In genomic region chr2:64949210-64949609, GRCm38 (mm10) we compare ENCODE assay signal across 14 mouse cellular contexts.
DNase-seq lines count a peak whose midpoint lies in the region; ATAC-seq and TF ChIP-seq lines count a peak whose summit lies in the region.
"Had no signal": no experiment of that assay in that cellular context is flagged by ENCODE, and none has a peak within 500 bp of the region (broad histone marks: within the 10 kb centered on the region; RNA-seq: fewer than 3 reads in every experiment).

No protein-coding gene starts in this region.

- H3K27ac ChIP-seq in hindbrain, embryonic 13.5 days, result no peak overlapping the region
- no peak overlapping the region for H3K27ac ChIP-seq in hindbrain, embryonic 10.5 days
- H3K27ac ChIP-seq in forebrain, embryonic 12.5 days, result no peak overlapping the region
- 0 out of 2 replicates have a peak overlapping the region, but pooled peaks have one; percentile 29 for H3K27ac ChIP-seq in forebrain, postnatal 0 days (ENCODE audit: low read depth, low read length)
- H3K27ac ChIP-seq in midbrain, embryonic 15.5 days, result no peak overlapping the region
- H3K27ac ChIP-seq: heart, embryonic 10.5 days; neural tube, embryonic 15.5 days had no signal

- H3K36me3 ChIP-seq in hindbrain, embryonic 13.5 days, result no peaks in the 10 kb centered on the region
- no peaks in the 10 kb centered on the region for H3K36me3 ChIP-seq in hindbrain, embryonic 10.5 days
- H3K36me3 ChIP-seq in forebrain, embryonic 12.5 days (replicated peaks), result no peaks in the 10 kb centered on the region
- no peaks in the 10 kb centered on the region for H3K36me3 ChIP-seq in forebrain, postnatal 0 days (ENCODE audit: insufficient read depth)
- H3K36me3 ChIP-seq in midbrain, embryonic 15.5 days (replicated peaks), result no peaks in the 10 kb centered on the region
- H3K36me3 ChIP-seq: heart, embryonic 10.5 days; neural tube, embryonic 15.5 days had no signal

- H3K4me2 ChIP-seq in hindbrain, embryonic 13.5 days, result no peak overlapping the region
- H3K4me2 ChIP-seq in forebrain, embryonic 12.5 days, result no peak overlapping the region
- H3K4me2 ChIP-seq in forebrain, postnatal 0 days (ENCODE audit: low read depth), result no peak overlapping the region
- no peak overlapping the region for H3K4me2 ChIP-seq in midbrain, embryonic 15.5 days
- H3K4me2 ChIP-seq: liver, embryonic 11.5 days; neural tube, embryonic 15.5 days had no signal

- intact Hi-C loops in left cerebral cortex, postnatal 36 days (cut with DNase I), result loop anchor here (10.0 kb wide), 1 partner anchor 1254 kb away; no protein-coding TSS in a partner anchor

- TF ChIP-seq CTCF in forebrain, postnatal 0 days (IDR thresholded peaks at IDR 0.05; ENCODE audit: low read depth), result no peak

- H3K9me3 ChIP-seq in hindbrain, embryonic 13.5 days, result no peaks in the 10 kb centered on the region
- no peaks in the 10 kb centered on the region for H3K9me3 ChIP-seq in hindbrain, embryonic 10.5 days
- H3K9me3 ChIP-seq in forebrain, embryonic 12.5 days, result no peaks in the 10 kb centered on the region
- H3K9me3 ChIP-seq in forebrain, postnatal 0 days (ENCODE audit: low read length), result no peaks in the 10 kb centered on the region
- H3K9me3 ChIP-seq in midbrain, embryonic 15.5 days, result no peaks in the 10 kb centered on the region
- H3K9me3 ChIP-seq: heart, embryonic 10.5 days; neural tube, embryonic 15.5 days had no signal

- H3K4me3 ChIP-seq in hindbrain, embryonic 13.5 days, result no peak overlapping the region
- H3K4me3 ChIP-seq in hindbrain, embryonic 10.5 days, result no peak overlapping the region
- H3K4me3 ChIP-seq in forebrain, embryonic 12.5 days (replicated peaks), result no peak overlapping the region
- no peak overlapping the region for H3K4me3 ChIP-seq in forebrain, postnatal 0 days (ENCODE audit: low read depth, low read length)
- H3K4me3 ChIP-seq in midbrain, embryonic 15.5 days, result no peak overlapping the region
- H3K4me3 ChIP-seq: erythroblast, embryonic 14.5 days; heart, embryonic 10.5 days; megakaryocyte, embryonic 14.5 days; myocyte; neural tube, embryonic 15.5 days had no signal

- ATAC-seq in hindbrain, embryonic 13.5 days (ENCODE audit: low FRiP score), result 0 out of 2 replicates have a peak, but pooled peaks have one; percentile 3
- peak; percentile 39; the same call in 1 of the 2 replicates for ATAC-seq in forebrain, embryonic 12.5 days (ENCODE audit: low FRiP score)
- peak; percentile 37 for ATAC-seq in forebrain, postnatal 0 days
- ATAC-seq in midbrain, embryonic 15.5 days (replicated peaks), result peak; percentile 67
- ATAC-seq in granulocyte monocyte progenitor cell, adult 5-6 weeks (replicated peaks; ENCODE audit: poor library complexity, severe bottlenecking), result no peak

- H3K4me1 ChIP-seq in hindbrain, embryonic 13.5 days (replicated peaks), result no peaks in the 10 kb centered on the region
- H3K4me1 ChIP-seq in hindbrain, embryonic 10.5 days (replicated peaks), result no peaks in the 10 kb centered on the region
- 0 out of 2 replicates have a peak, but pooled peaks cover 2% of the 10 kb centered on the region for H3K4me1 ChIP-seq in forebrain, embryonic 12.5 days
- H3K4me1 ChIP-seq in forebrain, postnatal 0 days (ENCODE audit: insufficient read depth), result no peaks in the 10 kb centered on the region
- no peaks in the 10 kb centered on the region for H3K4me1 ChIP-seq in midbrain, embryonic 15.5 days
- H3K4me1 ChIP-seq: heart, embryonic 10.5 days; megakaryocyte, embryonic 14.5 days; neural tube, embryonic 15.5 days had no signal

- no peak overlapping the region for H3K9ac ChIP-seq in hindbrain, embryonic 13.5 days
- H3K9ac ChIP-seq in forebrain, embryonic 12.5 days, result no peak overlapping the region
- no peak overlapping the region for H3K9ac ChIP-seq in forebrain, postnatal 0 days
- no peak overlapping the region for H3K9ac ChIP-seq in midbrain, embryonic 15.5 days
- H3K9ac ChIP-seq: neural tube, embryonic 15.5 days had no signal

- WGBS in hindbrain, embryonic 13.5 days, result 52% methylated on average over 2 of the region's 2 CpGs
- WGBS in hindbrain, embryonic 10.5 days, result 53% methylated on average over 2 of the region's 2 CpGs
- WGBS in forebrain, embryonic 12.5 days, result 35% methylated on average over 2 of the region's 2 CpGs
- WGBS in forebrain, postnatal 0 days, result 36% methylated on average over 2 of the region's 2 CpGs
- WGBS in midbrain, embryonic 15.5 days, result 51% methylated on average over 2 of the region's 2 CpGs

- H3K27me3 ChIP-seq in hindbrain, embryonic 13.5 days, result no peaks in the 10 kb centered on the region
- H3K27me3 ChIP-seq in hindbrain, embryonic 10.5 days (ENCODE audit: insufficient read depth, poor library complexity, severe bottlenecking), result no peaks in the 10 kb centered on the region
- H3K27me3 ChIP-seq in forebrain, embryonic 12.5 days, result no peaks in the 10 kb centered on the region
- H3K27me3 ChIP-seq in forebrain, postnatal 0 days (ENCODE audit: insufficient read depth, low read length), result no peaks in the 10 kb centered on the region
- H3K27me3 ChIP-seq in midbrain, embryonic 15.5 days (replicated peaks), result no peaks in the 10 kb centered on the region
- H3K27me3 ChIP-seq: megakaryocyte, embryonic 14.5 days; neural tube, embryonic 15.5 days had no signal

- DNase-seq in hindbrain, embryonic 10.5 days (ENCODE audit: low spot score), result no peak
- no peak for DNase-seq in forebrain, postnatal 0 days
- no peak for DNase-seq in left cerebral cortex, postnatal 36 days (ENCODE audit: low spot score in 2 of 2)
- DNase-seq: thymus, postnatal 25 days had no signal
